Mouse (Mus musculus) heart, embryonic 11.5 days (tissue): ENCODE measurements around the gene Dnajc7. TPM values are rescaled to one million over a fixed set of nuclear protein-coding genes. Genes with fewer than 3 reads are reported as not detected.

Source experiments
- ATAC-seq: fragments of 200-750 bp; cut with Nextera tagmentation; replicated peaks from 2 replicates; pipeline ENCODE4 v1.8.0; 2017; ENCODE audit warnings: moderate library complexity; ENCODE audit not compliant: insufficient number of reproducible peaks, low FRiP score, low TSS enrichment
- H3K27ac ChIP-seq: fragments of 300-500 bp; sonication (generic); 2 replicates; pipeline ENCODE4 v1.5.1; 2014; ENCODE audit warnings: mild to moderate bottlenecking, low read depth, low read length
- H3K27me3 ChIP-seq: fragments of 300-500 bp; sonication (generic); 2 replicates; pipeline ENCODE4 v1.6.1; 2014; ENCODE audit warnings: mild to moderate bottlenecking, low read length, mixed read lengths; ENCODE audit not compliant: control insufficient read depth, insufficient read depth
- H3K36me3 ChIP-seq: fragments of 300-500 bp; sonication (generic); 2 replicates; pipeline ENCODE4 v1.6.1; 2014; ENCODE audit warnings: mild to moderate bottlenecking, low read length, moderate library complexity, mixed read lengths; ENCODE audit not compliant: control insufficient read depth, insufficient read depth
- H3K4me1 ChIP-seq: fragments of 300-500 bp; sonication (generic); 2 replicates; pipeline ENCODE4 v1.6.1; 2014; ENCODE audit warnings: low read length; ENCODE audit not compliant: control insufficient read depth, insufficient read depth
- H3K4me2 ChIP-seq: fragments of 300-500 bp; sonication (generic); 2 replicates; pipeline ENCODE4 v1.6.1; 2014; ENCODE audit warnings: mild to moderate bottlenecking, moderate library complexity
- H3K4me3 ChIP-seq: fragments of 300-500 bp; sonication (generic); 2 replicates; pipeline ENCODE4 v1.5.1; 2014; ENCODE audit warnings: low read depth, low read length
- H3K9ac ChIP-seq: fragments of 300-500 bp; sonication (generic); 2 replicates; pipeline ENCODE4 v1.6.1; 2014; ENCODE audit warnings: mild to moderate bottlenecking, low read depth, low read length, moderate library complexity
- H3K9me3 ChIP-seq: fragments of 300-500 bp; sonication (generic); replicated peaks from 2 replicates; pipeline ENCODE4 v1.6.1; 2016; ENCODE audit warnings: low read length; ENCODE audit not compliant: control insufficient read depth
- WGBS: fragments of 180-500 bp; shearing (Covaris S2); extraction: QIAGEN DNeasy Blood & Tissue Kit; methylation state at CpG from one replicate; pipeline ENCODE4 v1.1.7; 2014; ENCODE audit not compliant: insufficient replicate concordance; 5-methylcytosine and 5-hydroxymethylcytosine counted together
- polyA plus RNA-seq: library from polyadenylated mRNA; unstranded; fragments of >200 nt; fragmentation: Nextera tagmentation; extraction: Ambion mirVana; gene quantifications from 2 replicates; pipeline ENCODE4 v1.2.1, GENCODE M21; 2014

Gene Dnajc7
- polyA plus RNA-seq, 1 experiment from 2014 or later, result 69.4 TPM

GRCm38 (mm10) chr11:100603155-100603554 lies 16.8 kb downstream of the Dnajc7 start:
- peaks cover 21% of the 10 kb centered on the region for H3K36me3 ChIP-seq
- no peak overlapping the region for H3K9ac ChIP-seq
- WGBS, result 60% methylated on average over 9 of the region's 9 CpGs
- no peak overlapping the region for H3K4me2 ChIP-seq
- H3K9me3 ChIP-seq, result no peaks in the 10 kb centered on the region
- no peaks in the 10 kb centered on the region for H3K27me3 ChIP-seq
- H3K27ac ChIP-seq, result no peak overlapping the region
- H3K4me3 ChIP-seq, result no peak overlapping the region
- peaks cover 12% of the 10 kb centered on the region for H3K4me1 ChIP-seq
- no peak for ATAC-seq

- no peak overlapping the region for H3K27ac ChIP-seq
- no peak overlapping the region for H3K4me3 ChIP-seq
- H3K9ac ChIP-seq, result no peak overlapping the region
- H3K4me1 ChIP-seq, result peaks cover 12% of the 10 kb centered on the region
- ATAC-seq, result no peak
- no peaks in the 10 kb centered on the region for H3K27me3 ChIP-seq
- no peaks in the 10 kb centered on the region for H3K9me3 ChIP-seq
- H3K4me2 ChIP-seq, result no peak overlapping the region
- WGBS, result 96% methylated on average over 3 of the region's 3 CpGs
- peaks cover 26% of the 10 kb centered on the region for H3K36me3 ChIP-seq
Measured at GRCm38 (mm10) chr11:100601372-100601771, 18.6 kb downstream of the Dnajc7 start.

- Histone ChIP-seq H3K27ac (no peak overlapping the region), H3K9ac (no peak overlapping the region), H3K9me3 (no peaks in the 10 kb centered on the region), H3K4me2 (no peak overlapping the region), H3K36me3 (peaks cover 32% of the 10 kb centered on the region), H3K4me3 (no peak overlapping the region), H3K4me1 (peaks cover 3% of the 10 kb centered on the region; the same call in 1 of the 2 replicates), H3K27me3 (no peaks in the 10 kb centered on the region)
- WGBS, result 87% methylated on average over 4 of the region's 4 CpGs
- no peak for ATAC-seq
Measured at GRCm38 (mm10) chr11:100598074-100598473, 21.9 kb downstream of the Dnajc7 start.

DNA sequence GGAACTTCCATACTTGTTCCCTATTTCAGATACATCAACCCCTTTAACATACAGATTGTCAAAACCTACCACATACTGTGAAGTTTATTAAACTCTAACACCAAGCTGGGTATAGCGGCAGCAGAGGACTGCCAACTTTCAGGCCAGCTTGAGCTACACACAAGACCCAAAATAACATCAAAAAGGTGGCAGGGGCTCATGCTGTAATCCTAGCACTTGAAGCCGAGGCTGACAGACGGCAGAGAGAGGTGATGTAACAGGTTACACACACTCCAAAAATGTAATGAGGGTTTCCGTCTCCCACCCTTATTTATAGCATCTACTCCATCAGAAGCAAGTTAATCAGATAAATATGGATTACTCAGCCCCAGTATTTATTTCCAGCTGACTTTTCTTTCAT lies 24.4 kb downstream of the Dnajc7 start:
- Histone ChIP-seq H3K4me1 (peaks cover 3% of the 10 kb centered on the region; the same call in 1 of the 2 replicates), H3K36me3 (peaks cover 51% of the 10 kb centered on the region), H3K4me2 (no peak overlapping the region), H3K4me3 (no peak overlapping the region), H3K9me3 (no peaks in the 10 kb centered on the region), H3K27ac (no peak overlapping the region), H3K27me3 (no peaks in the 10 kb centered on the region), H3K9ac (no peak overlapping the region)
- no peak for ATAC-seq
- WGBS, result 60% methylated on average over 4 of the region's 4 CpGs

- peaks cover 3% of the 10 kb centered on the region; the same call in 1 of the 2 replicates for H3K4me1 ChIP-seq
- no peak overlapping the region for H3K4me2 ChIP-seq
- H3K27me3 ChIP-seq, result no peaks in the 10 kb centered on the region
- H3K27ac ChIP-seq, result no peak overlapping the region
- H3K9me3 ChIP-seq, result no peaks in the 10 kb centered on the region
- H3K4me3 ChIP-seq, result no peak overlapping the region
- ATAC-seq, result no peak
- H3K9ac ChIP-seq, result no peak overlapping the region
- WGBS, result 90% methylated on average over 7 of the region's 7 CpGs
- peaks cover 50% of the 10 kb centered on the region for H3K36me3 ChIP-seq
Measured at GRCm38 (mm10) chr11:100594608-100595007, 25.4 kb downstream of the Dnajc7 start.

GRCm38 (mm10) chr11:100592346-100593046 lies 27.5 kb downstream of the Dnajc7 start:
- no peak for ATAC-seq
- Histone ChIP-seq H3K27ac (no peak overlapping the region), H3K4me2 (no peak overlapping the region), H3K27me3 (no peaks in the 10 kb centered on the region), H3K9ac (no peak overlapping the region), H3K9me3 (no peaks in the 10 kb centered on the region), H3K36me3 (peaks cover 48% of the 10 kb centered on the region), H3K4me1 (peaks cover 3% of the 10 kb centered on the region; the same call in 1 of the 2 replicates), H3K4me3 (no peak overlapping the region)
- 90% methylated on average over 11 of the region's 11 CpGs for WGBS

GRCm38 (mm10) chr11:100588462-100588861 lies 31.5 kb downstream of the Dnajc7 start:
- WGBS, result 87% methylated on average over 2 of the region's 2 CpGs
- no peak for ATAC-seq
- Histone ChIP-seq H3K9me3 (no peaks in the 10 kb centered on the region), H3K4me3 (no peak overlapping the region), H3K27me3 (no peaks in the 10 kb centered on the region), H3K4me1 (no peaks in the 10 kb centered on the region), H3K36me3 (peaks cover 80% of the 10 kb centered on the region), H3K9ac (no peak overlapping the region), H3K27ac (no peak overlapping the region), H3K4me2 (no peak overlapping the region)

GRCm38 (mm10) chr11:100585148-100585547 lies 34.8 kb downstream of the Dnajc7 start:
- no peak for ATAC-seq
- WGBS, result 91% methylated on average over 3 of the region's 3 CpGs
- Histone ChIP-seq H3K4me1 (peaks cover 6% of the 10 kb centered on the region; the same call in 1 of the 2 replicates), H3K4me2 (no peak overlapping the region), H3K9me3 (no peaks in the 10 kb centered on the region), H3K27ac (no peak overlapping the region), H3K9ac (no peak overlapping the region), H3K27me3 (no peaks in the 10 kb centered on the region), H3K36me3 (peaks cover 80% of the 10 kb centered on the region), H3K4me3 (no peak overlapping the region)

DNA sequence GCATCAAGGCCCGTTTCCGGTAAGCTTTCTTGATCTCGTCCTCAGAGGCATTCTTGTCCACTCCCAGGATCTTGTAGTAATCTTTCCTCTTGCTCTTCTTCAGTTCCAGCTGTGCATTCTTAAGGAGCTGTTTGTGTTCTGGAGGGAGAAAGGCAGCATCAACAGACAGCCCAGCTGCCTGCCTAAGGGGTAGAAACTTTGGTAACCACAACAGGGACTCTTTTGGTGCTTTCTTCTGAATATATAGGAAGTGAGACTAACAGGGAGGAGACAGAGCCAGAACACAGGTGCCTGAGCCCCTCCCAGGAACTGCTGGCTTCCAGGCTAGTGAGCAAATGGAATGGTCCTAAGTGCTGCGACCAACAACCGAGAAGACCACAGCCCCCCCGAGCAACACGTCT lies 35.4 kb downstream of the Dnajc7 start:
- no peak for ATAC-seq
- no peaks in the 10 kb centered on the region for H3K27me3 ChIP-seq
- no peak overlapping the region for H3K27ac ChIP-seq
- peaks cover 6% of the 10 kb centered on the region; the same call in 1 of the 2 replicates for H3K4me1 ChIP-seq
- H3K9me3 ChIP-seq, result no peaks in the 10 kb centered on the region
- H3K4me2 ChIP-seq, result no peak overlapping the region
- H3K36me3 ChIP-seq, result peaks cover 80% of the 10 kb centered on the region
- no peak overlapping the region for H3K4me3 ChIP-seq
- WGBS, result 86% methylated on average over 7 of the region's 7 CpGs
- no peak overlapping the region for H3K9ac ChIP-seq
